Mouse (Mus musculus) neural tube, embryonic 11.5 days (tissue): ENCODE measurements around the gene Arfip1. TPM values are rescaled to one million over a fixed set of nuclear protein-coding genes. Genes with fewer than 3 reads are reported as not detected.
"Not testable (repeated sequence)": the region's sequence is repeated elsewhere in the genome, so short reads cannot be mapped to it uniquely, and the experiment has no call there.

Experiments used
- ATAC-seq: fragments of 200-750 bp; cut with Nextera tagmentation; 2 replicates; pipeline ENCODE4 v1.8.0; 2017; ENCODE audit warnings: moderate number of reproducible peaks, mild to moderate bottlenecking, moderate TSS enrichment, moderate library complexity; ENCODE audit not compliant: insufficient read depth, low FRiP score, low TSS enrichment
- DNase-seq: peaks from one replicate; pipeline ENCODE4 v3.0.0-alpha.2; 2015; ENCODE audit warnings: low spot score
- H3K27ac ChIP-seq: fragments of 300-500 bp; sonication (generic); 2 replicates; pipeline ENCODE4 v1.5.1; 2014; ENCODE audit warnings: low read depth, mild to moderate bottlenecking, low read length
- H3K27me3 ChIP-seq: fragments of 300-500 bp; sonication (generic); 2 replicates; pipeline ENCODE4 v1.6.1; 2014; ENCODE audit warnings: mild to moderate bottlenecking, low read length, mixed read lengths; ENCODE audit not compliant: control insufficient read depth, insufficient read depth
- H3K36me3 ChIP-seq: fragments of 300-500 bp; sonication (generic); 2 replicates; pipeline ENCODE4 v1.6.1; 2014; ENCODE audit warnings: mild to moderate bottlenecking, low read length, moderate library complexity, mixed read lengths; ENCODE audit not compliant: control insufficient read depth, insufficient read depth
- H3K4me1 ChIP-seq: fragments of 300-500 bp; sonication (generic); 2 replicates; pipeline ENCODE4 v1.6.1; 2014; ENCODE audit warnings: low read length, mixed read lengths; ENCODE audit not compliant: control insufficient read depth, insufficient read depth
- H3K4me2 ChIP-seq: fragments of 300-500 bp; sonication (generic); 2 replicates; pipeline ENCODE4 v1.6.1; 2014; ENCODE audit warnings: low read depth, mild to moderate bottlenecking, moderate library complexity
- H3K4me3 ChIP-seq: fragments of 300-500 bp; sonication (generic); 2 replicates; pipeline ENCODE4 v1.5.1; 2014; ENCODE audit warnings: low read depth, low read length
- H3K9ac ChIP-seq: fragments of 300-500 bp; sonication (generic); 2 replicates; pipeline ENCODE4 v1.6.1; 2014; ENCODE audit warnings: mild to moderate bottlenecking, low read length
- H3K9me3 ChIP-seq: fragments of 300-500 bp; sonication (generic); 2 replicates; pipeline ENCODE4 v1.6.1; 2016; ENCODE audit warnings: low read length; ENCODE audit not compliant: control insufficient read depth
- WGBS: fragments of 180-500 bp; shearing (Covaris S2); extraction: QIAGEN DNeasy Blood & Tissue Kit; methylation state at CpG from one replicate; pipeline ENCODE4 v1.1.7; 2014; 5-methylcytosine and 5-hydroxymethylcytosine counted together
- polyA plus RNA-seq: library from polyadenylated mRNA; unstranded; fragments of >200 nt; fragmentation: Nextera tagmentation; extraction: Ambion mirVana; gene quantifications from 2 replicates; pipeline ENCODE4 v1.2.1, GENCODE M21; 2014

The Arfip1 gene
- polyA plus RNA-seq, 1 experiment from 2014 or later: 41.4 TPM

GRCm38 (mm10) chr3:84562911-84563310 lies 19.5 kb downstream of the Arfip1 start:
- not testable (repeated sequence) for H3K27me3 ChIP-seq, H3K27ac ChIP-seq, DNase-seq, H3K4me3 ChIP-seq, H3K9me3 ChIP-seq, ATAC-seq, H3K4me1 ChIP-seq, H3K4me2 ChIP-seq, H3K36me3 ChIP-seq, H3K9ac ChIP-seq
- WGBS: 98% methylated on average over 2 of the region's 2 CpGs

DNA sequence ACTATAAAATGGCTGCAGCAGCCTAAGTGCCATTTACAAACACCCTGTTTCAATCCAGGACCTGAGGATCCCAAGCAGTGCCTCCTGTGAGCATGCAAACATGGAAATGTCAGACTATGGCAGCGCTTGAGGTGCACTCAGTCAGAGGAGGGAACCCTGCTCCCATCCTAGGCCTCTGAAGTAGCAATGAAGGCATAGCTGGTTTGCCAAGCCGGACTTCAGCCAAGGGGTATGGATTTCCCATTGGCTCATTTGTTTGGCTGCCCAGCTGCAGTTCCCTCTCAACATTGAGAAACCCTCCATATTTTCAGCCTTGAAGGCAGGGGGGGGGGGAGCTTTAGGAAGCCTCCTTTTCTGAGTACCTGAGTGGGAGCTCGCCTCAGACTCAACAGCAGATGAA lies 24.1 kb downstream of the Arfip1 start:
- DNase-seq (no peak), ATAC-seq (no peak)
- Histone ChIP-seq H3K9me3 (no peaks in the 10 kb centered on the region), H3K36me3 (no peaks in the 10 kb centered on the region), H3K4me2 (no peak overlapping the region), H3K9ac (no peak overlapping the region), H3K27me3 (no peaks in the 10 kb centered on the region), H3K27ac (no peak overlapping the region), H3K4me1 (no peaks in the 10 kb centered on the region), H3K4me3 (no peak overlapping the region)
- 92% methylated on average over 3 of the region's 3 CpGs for WGBS

- no peaks in the 10 kb centered on the region for H3K27me3 ChIP-seq
- H3K27ac ChIP-seq: no peak overlapping the region
- H3K9ac ChIP-seq: no peak overlapping the region
- H3K4me2 ChIP-seq: no peak overlapping the region
- ATAC-seq (no peak), DNase-seq (no peak)
- H3K4me3 ChIP-seq: no peak overlapping the region
- 86% methylated on average over 3 of the region's 3 CpGs for WGBS
- H3K36me3 ChIP-seq: no peaks in the 10 kb centered on the region
- H3K4me1 ChIP-seq: no peaks in the 10 kb centered on the region
- no peaks in the 10 kb centered on the region for H3K9me3 ChIP-seq
Measured at GRCm38 (mm10) chr3:84555780-84556179, 26.6 kb downstream of the Arfip1 start.

- DNase-seq: no peak
- WGBS: 79% methylated on average over 8 of the region's 8 CpGs
Measured at GRCm38 (mm10) chr3:84547177-84547576, 35.2 kb downstream of the Arfip1 start.

GRCm38 (mm10) chr3:84542450-84542849 lies 40.0 kb downstream of the Arfip1 start:
- not testable (repeated sequence) for H3K9me3 ChIP-seq, H3K9ac ChIP-seq, H3K36me3 ChIP-seq, H3K4me3 ChIP-seq, ATAC-seq, H3K4me2 ChIP-seq, H3K27ac ChIP-seq, H3K27me3 ChIP-seq, H3K4me1 ChIP-seq
- peak; percentile 50 for DNase-seq
- WGBS: 40% methylated on average over 3 of the region's 3 CpGs

More at GRCm38 (mm10) chr3:84547177-84547576, 35.2 kb downstream of the Arfip1 start:
- no peaks in the 10 kb centered on the region for H3K36me3 ChIP-seq
- no peak overlapping the region for H3K9ac ChIP-seq
- no peak overlapping the region for H3K4me3 ChIP-seq
- H3K27ac ChIP-seq: no peak overlapping the region
- no peak for ATAC-seq
- no peaks in the 10 kb centered on the region for H3K9me3 ChIP-seq
- no peaks in the 10 kb centered on the region for H3K4me1 ChIP-seq
- no peak overlapping the region for H3K4me2 ChIP-seq
- H3K27me3 ChIP-seq: no peaks in the 10 kb centered on the region

DNA sequence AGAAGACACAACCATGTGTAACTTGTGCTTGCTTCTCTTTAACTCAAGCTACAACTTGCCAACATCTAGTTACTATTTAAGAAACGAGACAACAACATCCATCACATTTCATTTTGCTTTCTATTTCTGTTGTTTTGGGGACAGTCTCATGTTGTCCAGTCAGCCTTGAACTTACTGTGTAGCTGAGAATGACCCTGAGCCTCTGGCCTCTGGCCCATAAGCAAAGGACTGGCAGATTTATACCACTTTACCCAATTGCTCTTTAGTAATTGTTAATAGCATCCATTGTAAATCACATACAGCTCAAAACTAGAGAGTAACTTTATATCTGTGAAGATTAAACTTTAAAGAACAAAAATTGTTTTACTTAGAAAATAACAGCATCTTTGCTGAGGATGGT lies 40.5 kb downstream of the Arfip1 start:
- no peak overlapping the region for H3K27ac ChIP-seq
- no peaks in the 10 kb centered on the region for H3K36me3 ChIP-seq
- no peak overlapping the region for H3K9ac ChIP-seq
- H3K27me3 ChIP-seq: no peaks in the 10 kb centered on the region
- DNase-seq: no peak
- no peaks in the 10 kb centered on the region for H3K9me3 ChIP-seq
- H3K4me2 ChIP-seq: no peak overlapping the region
- H3K4me3 ChIP-seq: no peak overlapping the region
- no peak for ATAC-seq
- H3K4me1 ChIP-seq: no peaks in the 10 kb centered on the region
- 85% methylated on average over 1 of the region's 1 CpGs for WGBS

- Histone ChIP-seq H3K4me1 (no peaks in the 10 kb centered on the region), H3K27me3 (no peaks in the 10 kb centered on the region), H3K4me3 (no peak overlapping the region), H3K9ac (no peak overlapping the region), H3K27ac (no peak overlapping the region), H3K9me3 (no peaks in the 10 kb centered on the region), H3K4me2 (no peak overlapping the region), H3K36me3 (no peaks in the 10 kb centered on the region)
- ATAC-seq: no peak
- no peak for DNase-seq
Measured at GRCm38 (mm10) chr3:84540640-84541039, 41.8 kb downstream of the Arfip1 start.

- no peaks in the 10 kb centered on the region for H3K9me3 ChIP-seq
- DNase-seq (no peak), ATAC-seq (no peak)
- H3K4me2 ChIP-seq: no peak overlapping the region
- 86% methylated on average over 6 of the region's 6 CpGs for WGBS
- H3K4me3 ChIP-seq: no peak overlapping the region
- H3K27me3 ChIP-seq: no peaks in the 10 kb centered on the region
- H3K4me1 ChIP-seq: no peaks in the 10 kb centered on the region
- no peak overlapping the region for H3K27ac ChIP-seq
- H3K36me3 ChIP-seq: no peaks in the 10 kb centered on the region
- no peak overlapping the region for H3K9ac ChIP-seq
Measured at GRCm38 (mm10) chr3:84536987-84537386, 45.4 kb downstream of the Arfip1 start.

- no peak overlapping the region for H3K9ac ChIP-seq
- WGBS: 86% methylated on average over 5 of the region's 5 CpGs
Measured at GRCm38 (mm10) chr3:84533227-84533626, 49.2 kb downstream of the Arfip1 start.

More at GRCm38 (mm10) chr3:84533227-84533626, 49.2 kb downstream of the Arfip1 start:
- Histone ChIP-seq H3K36me3 (no peaks in the 10 kb centered on the region), H3K27ac (no peak overlapping the region), H3K4me1 (no peaks in the 10 kb centered on the region), H3K4me2 (no peak overlapping the region), H3K9me3 (no peaks in the 10 kb centered on the region), H3K27me3 (no peaks in the 10 kb centered on the region), H3K4me3 (no peak overlapping the region)
- DNase-seq (no peak), ATAC-seq (no peak)
